Mouse (Mus musculus) brain, embryonic 14.5 days (tissue): ENCODE measurements at regions not wholly inside any gene's neighbourhood (a gene's known extent, or its start where the extent isn't known, plus 50 kb on each side); places are given as distances from the start of the nearest gene placed in this dataset.

Experiments used
- CTCF ChIP-seq: fragments of 200-500 bp; IDR thresholded peaks from 2 replicates; pipeline ENCODE4 v1.5.1; 2012; ENCODE audit warnings: inconsistent platforms, mild to moderate bottlenecking, moderate library complexity, borderline replicate concordance; ENCODE audit not compliant: insufficient read depth, insufficient read length; ENCODE audit errors: extremely low read depth
- POLR2A ChIP-seq: fragments of 200-500 bp; IDR thresholded peaks from 2 replicates; pipeline ENCODE4 v1.6.1; 2012; ENCODE audit warnings: mild to moderate bottlenecking, inconsistent platforms, borderline replicate concordance; ENCODE audit not compliant: poor library complexity, insufficient read depth, insufficient read length, severe bottlenecking; ENCODE audit errors: extremely low read depth

DNA sequence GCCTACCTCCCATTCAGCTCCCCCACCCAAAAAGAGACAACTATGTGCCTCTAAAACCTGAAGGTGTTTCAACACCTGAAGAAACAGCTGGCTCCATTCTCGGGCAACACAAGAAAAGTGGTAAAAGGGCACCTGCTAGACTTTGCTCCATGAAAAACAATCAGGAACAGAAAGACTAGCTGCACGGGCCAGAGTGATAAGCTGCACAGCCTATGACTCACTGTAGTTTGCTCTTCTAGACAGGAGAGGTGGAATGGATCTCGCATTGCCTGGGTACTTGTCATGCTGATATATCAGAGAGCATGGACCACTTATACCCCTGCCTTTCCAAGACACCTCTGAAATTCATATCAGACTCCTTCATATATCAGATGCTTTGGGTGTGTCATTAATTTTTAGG is 94.0 kb upstream of the Gm9972 start:
- TF ChIP-seq POLR2A: no peak
- no peak for TF ChIP-seq CTCF
